Mouse (Mus musculus) heart, embryonic 16.5 days (tissue): ENCODE measurements around the gene Ubr7. TPM values are rescaled to one million over a fixed set of nuclear protein-coding genes. Genes with fewer than 3 reads are reported as not detected.

Source experiments
- ATAC-seq: fragments of 200-750 bp; cut with Nextera tagmentation; replicated peaks from 2 replicates; pipeline ENCODE4 v1.8.0; 2017; ENCODE audit warnings: moderate number of reproducible peaks; ENCODE audit not compliant: insufficient read depth, low FRiP score; ENCODE audit errors: extremely low read depth
- H3K27ac ChIP-seq: fragments of 300-500 bp; sonication (generic); 2 replicates; pipeline ENCODE4 v1.5.1; 2014; ENCODE audit warnings: mild to moderate bottlenecking, low read length, control low read depth, moderate library complexity
- H3K27me3 ChIP-seq: fragments of 300-500 bp; sonication (generic); 2 replicates; pipeline ENCODE4 v1.6.1; 2014; ENCODE audit warnings: low read length, mixed read lengths; ENCODE audit not compliant: control insufficient read depth, insufficient read depth
- H3K36me3 ChIP-seq: fragments of 300-500 bp; sonication (generic); 2 replicates; pipeline ENCODE4 v1.6.1; 2014; ENCODE audit not compliant: control insufficient read depth, insufficient read depth
- H3K4me1 ChIP-seq: fragments of 300-500 bp; sonication (generic); 2 replicates; pipeline ENCODE4 v1.6.1; 2014; ENCODE audit warnings: low read length, mixed read lengths; ENCODE audit not compliant: control insufficient read depth, insufficient read depth
- H3K4me2 ChIP-seq: fragments of 300-500 bp; sonication (generic); 2 replicates; pipeline ENCODE4 v1.6.1; 2014; ENCODE audit warnings: low read depth, mild to moderate bottlenecking, control low read depth, low read length
- H3K4me3 ChIP-seq: fragments of 300-500 bp; sonication (generic); 2 replicates; pipeline ENCODE4 v1.5.1; 2014; ENCODE audit warnings: mild to moderate bottlenecking, control low read depth, low read length
- H3K9ac ChIP-seq: fragments of 300-500 bp; sonication (generic); 2 replicates; pipeline ENCODE4 v1.6.1; 2014; ENCODE audit warnings: low read length, control low read depth
- H3K9me3 ChIP-seq: fragments of 300-500 bp; sonication (generic); replicated peaks from 2 replicates; pipeline ENCODE4 v1.6.1; 2016; ENCODE audit warnings: low read length; ENCODE audit not compliant: control insufficient read depth
- WGBS: fragments of 180-500 bp; shearing (Covaris S2); extraction: QIAGEN DNeasy Blood & Tissue Kit; methylation state at CpG from one replicate; pipeline ENCODE4 v1.1.7; 2014; 5-methylcytosine and 5-hydroxymethylcytosine counted together
- polyA plus RNA-seq: library from polyadenylated mRNA; unstranded; fragments of >200 nt; fragmentation: Nextera tagmentation; extraction: Ambion mirVana; gene quantifications from 2 replicates; pipeline ENCODE4 v1.2.1, GENCODE M21; 2015

Gene Ubr7
- polyA plus RNA-seq, 1 experiment from 2014 or later = 33.3 TPM

DNA sequence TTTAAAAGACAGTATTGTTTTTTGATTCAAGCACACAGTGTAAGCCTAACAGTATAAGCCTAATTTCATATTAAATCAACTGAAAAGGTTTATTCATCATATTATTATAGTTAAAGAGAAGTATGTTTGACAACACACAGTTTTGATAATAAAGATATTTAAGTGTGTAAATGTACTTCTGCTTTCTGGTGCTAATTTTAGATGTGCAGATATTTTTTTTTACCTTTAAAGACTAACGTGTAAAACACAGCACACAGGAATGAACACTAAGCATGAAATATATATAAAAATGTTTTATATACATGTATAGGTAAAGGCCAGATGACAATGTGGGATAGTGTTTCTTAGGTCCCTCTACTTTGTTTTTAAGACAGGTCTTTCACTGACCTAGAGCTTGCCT lies 69.4 kb downstream of the Ubr7 start:
- no peak for ATAC-seq
- no peaks in the 10 kb centered on the region for H3K9me3 ChIP-seq
- H3K36me3 ChIP-seq = 0 out of 2 replicates have a peak, but pooled peaks cover 3% of the 10 kb centered on the region
- no peak overlapping the region for H3K4me2 ChIP-seq
- no peaks in the 10 kb centered on the region for H3K4me1 ChIP-seq
- no peak overlapping the region for H3K4me3 ChIP-seq
- WGBS = 68% methylated on average over 1 of the region's 1 CpGs
- H3K9ac ChIP-seq = no peak overlapping the region
- H3K27me3 ChIP-seq = no peaks in the 10 kb centered on the region
- no peak overlapping the region for H3K27ac ChIP-seq

Other genes starting within 250 kb of the Ubr7 start
- 2.5 and 12.2 TPM in 2 replicates for gene Chga, start 203.0 kb upstream of the Ubr7 start, polyA plus RNA-seq
- gene Itpk1, start 53.0 kb upstream of the Ubr7 start, polyA plus RNA-seq = 7.2 and 8.8 TPM in 2 replicates
- 19.0 and 19.5 TPM in 2 replicates for gene Moap1, start 14.3 kb upstream of the Ubr7 start, polyA plus RNA-seq
- gene Tmem251, start 14.2 kb upstream of the Ubr7 start, polyA plus RNA-seq = 7.7 and 8.3 TPM in 2 replicates
- not detected in 2 replicates for gene Gm28051, start 202 bp upstream of the Ubr7 start, polyA plus RNA-seq
- 20.0 and 27.2 TPM in 2 replicates for gene Gon7, start 164 bp upstream of the Ubr7 start, polyA plus RNA-seq
- 16.7 and 17.4 TPM in 2 replicates for gene Gm20604, start 705 bp downstream of the Ubr7 start, polyA plus RNA-seq
- gene Btbd7, start 120.5 kb downstream of the Ubr7 start, polyA plus RNA-seq = 10.7 and 12.8 TPM in 2 replicates
- gene Cox8c, start 141.3 kb downstream of the Ubr7 start, polyA plus RNA-seq = not detected in 2 replicates
- gene Unc79, start 190.9 kb downstream of the Ubr7 start, polyA plus RNA-seq = 0.30 and 0.37 TPM in 2 replicates